Mouse (Mus musculus) ES-E14 (cell line): Measurements from ENCODE around the gene Col2a1.

Experiments
- HCFC1 ChIP-seq: IDR thresholded peaks from 2 replicates; pipeline ENCODE4 v1.6.1; 2012; ENCODE audit warnings: low read length, inconsistent platforms, borderline replicate concordance; ENCODE audit not compliant: insufficient read depth
- MAFK ChIP-seq: IDR thresholded peaks from 2 replicates; pipeline ENCODE4 v1.6.1; 2014; ENCODE audit warnings: mild to moderate bottlenecking, low read depth, low read length, inconsistent platforms; ENCODE audit not compliant: insufficient read depth
- ZC3H11A ChIP-seq: IDR thresholded peaks from 2 replicates; pipeline ENCODE4 v1.6.1; 2012; ENCODE audit warnings: low read depth, mild to moderate bottlenecking, inconsistent platforms, low read length, borderline replicate concordance

- TF ChIP-seq ZC3H11A: no peak
- no peak for TF ChIP-seq HCFC1
- no peak for TF ChIP-seq MAFK
These were observed 62.0 kb downstream of the Col2a1 start for GRCm38 (mm10) chr15:97942538-97942937.
